Mouse (Mus musculus) layer of hippocampus, adult 6 months (tissue): Measurements from ENCODE around the gene Ttc6. TPM values are rescaled to one million over a fixed set of nuclear protein-coding genes. Genes with fewer than 3 reads are reported as not detected.

ENCODE experiments used
- long read RNA-seq, 2 experiments: library from polyadenylated mRNA; unstranded; transcript quantifications; one replicate each; pipeline ENCODE4 v2.0.0; 2019 to 2020
- polyA plus RNA-seq: library from polyadenylated mRNA; unstranded; fragments of <200 nt; fragmentation: Nextera tagmentation; gene quantifications from 2 replicates; pipeline ENCODE4 v1.2.3, GENCODE M21; 2021

The Ttc6 gene
- polyA plus RNA-seq: not detected in 2 replicates
- long read RNA-seq, experiment 1, partial matches to known transcripts: 0 of 1 reads
- long read RNA-seq, experiment 1, other reads (novel, unspliced or antisense): 1 of 1 reads
- long read RNA-seq, experiment 2: 0 reads

DNA sequence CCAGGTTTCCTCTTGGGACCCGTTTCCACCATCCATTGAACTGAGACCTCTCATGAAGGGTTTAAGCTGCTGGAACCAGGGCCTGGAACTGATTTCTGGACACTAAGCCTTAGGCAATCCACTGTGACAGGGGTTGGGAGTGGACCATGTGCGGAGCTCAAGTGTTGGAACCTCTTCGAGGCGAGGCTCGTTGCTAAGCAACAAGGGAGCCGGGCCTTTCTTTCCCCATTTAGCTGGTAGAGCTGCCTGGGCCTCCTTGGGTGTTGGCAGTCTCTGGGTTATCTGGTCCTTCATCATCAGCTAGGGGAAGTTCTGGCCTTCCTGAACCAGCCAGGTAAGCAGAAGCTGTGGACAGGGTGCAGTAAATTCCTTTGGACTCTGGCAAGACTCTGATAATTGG, at the start of gene Ttc6:
TSS of gene Ttc6 (plus strand) at position 205 of the 400 bp plus-strand sequence.

GRCm38 (mm10) chr12:57546415-57547201, 17.3 kb upstream of the Ttc6 start, which contains the start of gene Foxa1:
Gene Foxa1 (minus strand): TSS chr12:57546916.

Other genes with a start within 250 kb of the Ttc6 start
- gene Foxa1, start 17.2 kb upstream of the Ttc6 start, polyA plus RNA-seq: not detected in 2 replicates